Mouse (Mus musculus) adrenal gland (tissue): ENCODE data around the gene Mypn.

ENCODE experiments used
- intact Hi-C: fragments of 180-260 bp; cut with DNase I; formaldehyde crosslinking; loops from one replicate; pipeline ENCODE4 v1.15.1; 2025

Gene Mypn

DNA sequence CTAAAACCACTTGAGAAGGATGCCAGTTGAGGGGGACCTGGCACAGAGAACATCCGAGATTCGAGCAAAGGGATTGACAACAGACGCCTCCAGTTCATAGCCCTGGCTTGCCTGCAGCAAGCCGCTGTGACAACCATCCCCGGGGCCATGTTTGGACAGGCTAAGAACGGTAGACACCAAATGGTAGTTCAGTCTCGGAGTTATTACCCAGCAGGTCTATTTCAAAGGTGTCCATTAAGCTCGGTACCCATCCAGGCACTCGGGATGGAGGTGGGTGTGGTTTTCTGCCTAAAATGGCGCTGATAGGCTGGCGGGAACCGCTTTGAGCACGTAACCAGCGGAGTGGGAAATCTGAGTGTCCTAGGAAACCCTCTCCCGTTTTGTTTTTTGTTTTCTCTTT lies 87.9 kb downstream of the Mypn start:
- intact Hi-C loops: loop anchor here (10.0 kb wide), 1 partner anchor 71 kb away; no protein-coding TSS in a partner anchor

DNA sequence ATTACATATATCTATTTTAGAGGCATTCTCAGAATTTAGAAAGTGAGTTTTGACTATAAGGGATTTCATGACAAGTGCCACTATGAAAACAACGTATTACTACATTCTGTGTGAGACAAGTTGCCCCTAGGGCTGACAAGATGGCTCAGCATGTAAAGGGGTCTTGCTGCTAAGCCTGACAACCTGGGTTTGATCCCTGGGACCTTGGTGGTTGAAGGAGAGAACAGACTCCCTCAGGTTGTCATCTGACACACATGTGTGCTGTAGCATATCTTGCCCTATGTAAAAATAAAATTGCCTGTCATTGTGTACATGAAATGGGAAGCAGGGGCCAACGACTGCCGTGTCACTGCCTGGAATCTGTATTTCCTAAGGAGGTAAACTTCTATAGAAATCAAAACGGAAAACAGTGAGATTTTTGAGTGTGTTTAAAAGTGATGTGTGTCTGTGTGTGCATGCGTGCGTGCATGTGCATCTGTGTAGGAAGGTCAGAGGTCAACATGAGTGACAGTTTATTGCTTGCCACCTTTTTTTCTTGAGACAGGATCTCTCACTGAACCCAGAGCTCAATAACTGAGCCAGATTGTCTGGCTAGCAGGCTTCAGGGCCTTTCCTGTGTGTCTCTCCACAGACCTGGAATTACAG lies 89.9 kb downstream of the Mypn start:
- intact Hi-C loops: loop anchor here (10.0 kb wide), 1 partner anchor 69 kb away; no protein-coding TSS in a partner anchor

DNA sequence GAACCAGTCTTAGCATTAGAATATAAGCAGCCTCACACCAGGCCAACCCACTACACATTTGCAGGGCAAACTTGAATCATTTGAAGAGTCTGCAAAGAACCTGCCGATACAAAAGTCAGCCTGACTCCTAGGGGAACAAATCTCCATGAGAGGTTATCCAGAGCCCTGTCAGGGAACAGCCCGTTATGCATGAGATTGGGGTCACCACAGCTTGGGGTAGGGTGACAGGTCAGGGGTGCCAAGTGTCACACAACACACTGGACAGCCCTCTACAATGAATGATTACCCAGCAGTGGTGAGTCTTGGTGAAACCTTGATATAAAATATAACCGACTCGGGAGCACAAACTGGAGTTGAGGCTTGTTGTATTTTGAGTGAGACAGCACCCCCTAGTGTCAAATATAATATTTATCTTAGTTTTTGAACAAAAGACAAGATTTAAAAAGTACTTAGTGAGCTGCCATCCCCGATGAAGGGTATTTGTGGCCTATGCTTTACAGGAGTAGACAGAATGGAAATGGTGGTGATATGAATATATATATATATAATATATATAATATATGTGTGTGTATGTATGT lies 90.6 kb downstream of the Mypn start:
- intact Hi-C loops: loop anchor here (10.0 kb wide), 1 partner anchor 68 kb away; no protein-coding TSS in a partner anchor

DNA sequence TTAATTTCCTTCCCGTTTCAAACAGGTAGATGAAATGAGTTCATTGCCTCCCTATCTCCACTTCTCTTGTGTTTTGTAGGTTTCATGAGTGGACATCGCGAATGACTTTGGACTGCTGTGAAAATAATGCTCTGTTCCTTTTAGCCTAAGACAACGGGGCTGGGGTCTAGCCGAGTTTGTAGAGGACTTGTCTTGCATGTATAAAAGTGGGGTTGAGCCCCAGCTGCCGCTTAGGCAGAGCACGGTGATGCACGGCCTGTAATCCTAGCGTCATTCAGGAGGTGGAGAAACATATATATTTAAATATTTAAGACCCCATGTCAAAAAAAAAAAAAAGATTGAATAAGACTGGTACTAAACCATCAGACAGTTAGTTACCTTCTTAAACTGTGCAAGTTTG lies 103.1 kb downstream of the Mypn start:
- intact Hi-C loops: no loop called here

GRCm38 (mm10) chr10:63099941-63100562 lies 103.7 kb downstream of the Mypn start:
- intact Hi-C loops: no loop called here

- intact Hi-C loops: no loop called here
Measured at GRCm38 (mm10) chr10:63099521-63099920, 104.2 kb downstream of the Mypn start, which contains the start of gene Atoh7. Atoh7 (plus strand) TSS chr10:63099651.

GRCm38 (mm10) chr10:63098191-63098590 lies 105.6 kb downstream of the Mypn start:
- intact Hi-C loops: no loop called here

DNA sequence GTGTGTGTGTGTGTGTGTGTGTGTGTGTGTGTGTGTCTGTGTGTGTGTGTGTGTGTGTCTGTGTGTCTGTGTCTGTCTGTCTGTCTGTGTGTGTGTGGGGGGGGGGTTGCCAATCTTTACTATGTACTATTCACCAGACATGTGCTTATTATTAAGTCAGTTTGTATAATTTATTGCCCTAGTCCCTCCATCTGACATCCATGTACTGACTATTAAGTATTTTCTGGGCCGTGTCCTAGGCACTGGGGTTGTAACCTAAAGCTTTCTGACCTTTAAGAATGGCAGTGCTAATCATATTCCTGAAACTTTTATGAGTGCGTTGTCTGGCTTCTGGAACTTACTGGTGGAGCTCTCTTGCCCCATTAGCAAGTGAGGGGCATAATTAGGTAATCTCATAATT lies 107.0 kb downstream of the Mypn start:
- intact Hi-C loops: no loop called here

DNA sequence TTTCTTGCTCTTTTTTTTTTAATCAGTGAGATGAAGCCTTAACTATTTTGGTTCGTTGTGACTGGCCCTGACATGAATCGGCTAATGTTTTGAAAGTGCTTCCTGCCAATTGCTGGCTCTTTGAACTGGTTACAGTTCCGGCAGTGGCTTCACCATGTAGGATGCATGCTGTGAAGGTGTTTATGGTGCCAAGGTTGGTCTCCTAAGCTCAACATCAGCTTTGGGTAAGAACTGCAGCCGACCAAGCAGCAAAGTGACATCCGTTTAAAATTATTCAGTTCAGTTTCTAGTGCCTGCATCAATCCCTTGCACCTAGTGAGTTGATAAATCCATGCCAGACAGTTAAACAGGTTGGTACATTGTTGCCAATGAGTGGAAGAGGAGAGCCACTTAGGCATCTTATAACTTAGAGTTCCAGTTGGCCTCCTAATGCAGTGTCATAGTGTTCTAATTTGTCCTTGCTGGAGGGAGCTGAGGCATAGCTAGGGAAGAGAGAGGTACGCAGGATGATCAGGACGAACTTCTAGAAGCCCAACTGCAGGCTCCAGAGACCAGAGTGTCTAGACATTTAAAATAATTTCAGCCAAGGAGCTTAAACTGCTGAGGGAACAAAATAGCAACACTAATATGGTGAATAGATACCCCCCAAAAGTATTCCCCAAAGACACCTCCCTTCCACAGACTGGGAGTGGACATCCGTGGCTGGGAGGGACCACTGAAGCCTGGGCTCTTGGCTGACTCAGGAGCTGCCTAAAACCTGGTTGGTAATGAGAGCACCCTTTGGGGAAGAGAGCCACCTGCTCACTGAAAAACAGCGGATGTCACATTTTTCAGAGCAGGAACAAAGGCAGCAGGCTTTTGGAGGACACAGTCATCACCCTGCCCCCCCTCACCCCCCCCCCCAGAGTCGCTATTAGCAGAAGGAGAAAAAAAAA lies 110.9 kb downstream of the Mypn start:
- intact Hi-C loops: no loop called here

DNA sequence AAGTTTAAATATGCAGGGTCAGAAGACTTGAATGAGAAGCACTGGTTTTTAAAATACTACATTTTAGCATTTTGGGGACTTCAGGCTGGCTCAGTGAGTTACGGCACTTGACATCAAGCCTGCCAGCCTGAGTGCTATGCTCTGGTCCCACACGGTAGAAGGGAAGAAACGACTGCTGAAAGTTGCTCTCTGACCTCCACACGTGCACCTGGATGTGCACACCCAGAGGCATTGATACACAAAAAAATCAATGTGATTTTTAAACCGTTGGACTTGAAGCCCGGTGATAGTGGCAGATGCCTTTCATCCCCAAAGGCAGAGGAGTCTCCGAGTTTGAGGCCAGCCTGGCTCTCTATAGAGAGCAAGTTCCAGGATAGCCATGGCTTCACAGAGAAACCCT lies 111.8 kb downstream of the Mypn start:
- intact Hi-C loops: no loop called here

DNA sequence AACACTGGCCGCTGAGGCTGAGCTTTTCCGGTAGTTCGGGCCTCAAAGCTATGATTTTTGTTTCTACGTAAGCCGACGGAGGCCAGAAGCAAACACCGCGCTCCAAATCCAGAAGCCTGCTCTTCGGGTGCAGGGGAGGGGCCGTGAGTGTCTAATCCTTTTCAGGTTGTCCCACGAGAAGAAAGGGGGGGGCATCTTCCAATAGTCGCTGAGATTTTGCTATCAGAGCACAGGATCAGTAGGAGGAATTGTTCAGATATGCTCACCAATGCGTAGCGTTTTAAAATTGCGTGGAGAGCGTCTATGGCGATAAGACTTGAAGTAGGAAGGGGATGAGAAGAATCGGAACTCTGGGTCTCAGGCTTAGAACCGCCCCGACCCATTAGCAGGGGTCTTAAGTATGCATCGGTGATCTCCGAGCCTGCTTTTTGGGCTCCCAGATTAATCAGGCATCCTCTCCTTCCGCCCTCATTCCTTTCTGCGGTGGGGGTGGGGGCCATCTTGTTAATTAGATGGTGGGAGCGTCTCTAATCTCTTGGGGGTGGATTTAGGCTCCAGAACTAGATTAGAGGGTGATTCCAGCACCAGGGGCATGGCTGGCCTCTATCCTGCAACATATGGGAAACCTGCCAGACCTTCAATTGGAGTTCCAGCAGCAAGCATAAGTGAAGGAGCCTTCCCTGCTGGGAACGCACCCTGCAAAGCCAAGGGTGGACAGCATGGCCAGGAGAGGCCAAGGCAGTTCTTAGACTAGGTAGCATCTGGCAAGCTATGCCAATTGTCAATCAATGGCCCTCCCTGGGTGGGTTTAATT lies 113.8 kb downstream of the Mypn start:
- intact Hi-C loops: no loop called here

DNA sequence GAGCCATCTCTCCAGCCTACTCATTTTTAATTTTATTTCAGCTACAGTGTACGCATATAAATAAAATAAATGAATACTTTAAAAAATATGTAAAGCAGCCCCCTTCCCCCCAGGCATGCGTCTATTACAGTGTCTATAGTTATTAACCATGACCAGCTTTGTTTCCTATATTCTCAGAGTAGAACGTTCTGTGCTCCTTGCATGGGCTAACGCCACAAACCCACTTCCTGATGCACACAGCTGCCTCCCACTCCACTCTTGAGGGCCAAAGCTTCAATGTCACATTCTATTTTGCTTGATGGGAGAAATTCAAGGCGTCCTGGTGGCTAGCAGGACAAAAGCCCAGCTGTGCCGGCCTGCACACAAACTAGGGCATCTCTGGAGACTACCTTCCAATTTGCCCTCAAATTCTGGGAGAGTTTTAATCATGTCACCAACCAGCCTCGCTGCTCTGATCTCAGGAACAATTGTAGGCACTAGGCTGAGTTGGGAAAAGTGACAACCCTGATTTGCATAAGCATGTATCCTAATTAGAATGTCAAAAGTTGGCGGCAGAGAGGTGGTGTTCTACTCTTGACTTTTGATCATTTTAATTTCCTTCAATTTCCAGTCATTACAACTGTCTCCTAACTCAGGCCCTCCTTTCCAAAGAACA lies 114.5 kb downstream of the Mypn start:
- intact Hi-C loops: no loop called here

DNA sequence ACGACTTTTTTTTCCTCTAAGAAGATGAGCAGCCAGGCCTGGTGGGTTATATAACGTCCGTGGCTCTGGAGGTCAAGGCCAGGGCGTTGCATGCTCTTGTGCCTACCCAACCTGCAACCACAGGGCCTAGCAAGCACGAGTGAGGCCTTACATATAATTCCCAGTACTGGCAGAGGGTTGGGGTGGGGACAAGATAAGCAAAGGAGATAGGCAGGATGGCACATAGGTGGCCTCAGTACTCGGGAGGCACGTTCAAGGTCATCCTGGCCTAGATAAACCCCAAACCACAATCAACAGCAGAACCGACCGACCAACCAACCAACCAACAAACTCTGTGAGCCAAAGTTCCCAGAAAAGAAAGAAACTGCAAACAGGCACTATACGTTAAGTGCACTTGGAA lies 117.4 kb downstream of the Mypn start:
- intact Hi-C loops: no loop called here

DNA sequence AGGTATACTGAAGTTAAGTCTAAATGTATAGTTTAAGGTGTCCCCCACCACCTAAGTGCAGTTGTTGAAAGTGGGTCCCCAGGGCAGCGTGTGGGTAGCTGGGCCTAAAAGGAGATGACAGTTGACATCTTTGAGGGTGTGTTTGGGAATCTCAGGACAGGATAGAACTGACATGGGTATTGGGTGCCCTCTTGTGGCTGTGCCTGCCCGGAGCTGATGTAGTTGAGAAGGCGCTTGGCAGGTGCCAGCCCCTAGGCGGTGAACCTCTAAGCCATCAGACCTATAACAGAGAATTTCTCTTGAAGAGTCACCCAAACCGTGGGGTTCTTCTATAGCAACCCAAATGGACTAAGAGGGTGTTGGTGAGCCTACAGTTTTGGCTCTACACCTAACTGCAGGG lies 137.8 kb downstream of the Mypn start:
- intact Hi-C loops: loop anchor here (5.0 kb wide), 1 partner anchor 79 kb away; no protein-coding TSS in a partner anchor
